Mouse (Mus musculus): Measurements from ENCODE around the gene Pdia4. TPM values are rescaled to one million over a fixed set of nuclear protein-coding genes. Genes with fewer than 3 reads are reported as not detected.
"Not testable (repeated sequence)": the region's sequence is repeated elsewhere in the genome, so short reads cannot be mapped to it uniquely, and the experiment has no call there.

Pdia4 gene
- polyA plus RNA-seq, 1 experiment: 113 TPM

DNA sequence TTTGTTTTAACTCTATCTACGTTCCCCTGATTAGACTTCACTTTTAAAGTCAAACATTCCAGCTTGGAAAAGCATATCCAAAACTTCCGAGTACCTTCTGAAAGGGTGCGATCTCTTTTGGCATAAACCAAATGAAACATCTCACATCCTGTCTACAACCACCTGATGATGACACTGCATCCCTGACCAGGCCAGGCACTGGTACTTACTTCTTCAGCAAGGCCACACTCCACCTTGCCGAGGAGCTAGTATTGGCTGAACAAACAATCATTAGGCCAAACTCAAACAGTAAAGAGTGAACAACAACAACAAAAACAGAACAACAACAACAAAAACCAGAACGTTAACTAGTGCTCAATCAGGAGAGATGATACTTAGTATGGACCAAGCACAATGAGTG is 1.9 kb downstream of the Pdia4 start:
- no peak for DNase-seq (ENCODE audit: low read depth)

DNA sequence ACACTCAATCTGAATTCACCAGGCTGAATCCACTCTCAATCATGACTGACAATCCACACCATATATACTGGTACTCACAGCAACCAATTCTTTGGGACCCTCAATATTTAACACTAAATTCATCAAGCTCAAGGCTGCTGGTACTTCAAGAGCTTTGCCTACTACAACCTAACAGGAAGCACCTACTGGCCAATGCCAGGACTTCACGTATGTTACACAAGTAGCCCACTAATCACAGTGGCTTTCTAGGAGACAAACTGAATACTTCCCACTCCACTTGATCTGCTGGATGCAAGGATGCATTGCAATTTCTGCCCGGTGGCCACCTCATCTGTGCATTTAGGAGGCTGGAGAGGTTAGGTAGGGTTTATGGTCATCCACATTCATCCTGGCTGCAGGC is 3.0 kb downstream of the Pdia4 start:
- no peak for DNase-seq (ENCODE audit: low read depth)

DNA sequence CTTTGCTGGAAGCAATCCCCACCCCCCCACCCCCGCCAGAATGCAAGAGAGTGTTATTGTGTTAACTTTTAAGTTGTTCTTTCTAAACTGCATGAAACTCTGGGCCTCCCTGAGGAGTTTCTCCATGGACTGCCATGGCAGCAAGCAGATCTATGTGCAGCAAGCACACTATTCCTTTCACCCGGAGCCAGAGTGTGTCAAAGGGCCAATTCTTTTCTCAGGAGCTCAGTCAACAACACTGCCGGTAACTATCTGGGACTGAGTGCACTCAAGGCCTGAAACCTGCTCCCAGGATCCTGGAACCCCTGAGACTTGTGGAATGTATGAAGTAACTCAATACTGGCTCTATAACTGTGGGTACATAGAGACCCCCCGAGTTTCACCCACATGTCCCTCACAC is 4.2 kb downstream of the Pdia4 start:
- DNase-seq (ENCODE audit: low read depth): no peak

DNA sequence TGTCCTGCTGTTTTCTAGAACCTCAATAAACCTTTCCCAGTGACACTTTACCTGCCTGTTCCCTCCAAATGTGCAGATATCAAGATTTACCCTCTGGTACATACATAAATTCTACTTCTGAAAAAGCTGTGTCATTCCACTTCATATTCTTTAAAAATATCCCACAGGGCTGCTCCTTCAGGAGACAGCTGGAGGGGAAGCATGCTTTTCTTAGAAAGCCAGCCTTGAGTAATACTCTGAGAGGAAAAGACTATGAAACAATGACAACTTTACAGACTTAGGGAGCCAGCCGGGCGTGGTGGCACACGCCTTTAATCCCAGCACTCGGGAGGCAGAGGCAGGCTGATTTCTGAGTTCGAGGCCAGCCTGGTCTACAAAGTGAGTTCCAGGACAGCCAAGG is 4.7 kb downstream of the Pdia4 start:
- DNase-seq (ENCODE audit: low read depth): no peak

DNA sequence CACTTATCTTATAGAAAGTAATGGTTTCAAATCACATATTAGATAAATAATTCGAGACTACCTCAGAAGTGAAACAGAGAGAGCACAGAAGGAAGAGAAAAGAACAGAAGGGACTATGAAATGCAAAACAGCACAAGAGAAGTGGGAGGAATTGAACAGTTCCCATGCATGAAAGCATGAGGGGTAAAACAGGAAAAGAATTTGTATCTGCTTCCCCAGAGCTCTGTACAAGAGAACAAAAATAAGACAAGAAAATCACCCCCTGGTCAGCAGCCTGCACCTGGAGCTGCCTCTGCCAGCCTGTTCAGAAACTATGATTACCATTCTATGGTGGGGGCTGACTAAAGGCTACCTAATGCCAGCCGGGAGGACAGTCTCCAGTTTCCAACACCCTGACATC is 5.8 kb downstream of the Pdia4 start:
- no peak for DNase-seq (ENCODE audit: low read depth)

DNA sequence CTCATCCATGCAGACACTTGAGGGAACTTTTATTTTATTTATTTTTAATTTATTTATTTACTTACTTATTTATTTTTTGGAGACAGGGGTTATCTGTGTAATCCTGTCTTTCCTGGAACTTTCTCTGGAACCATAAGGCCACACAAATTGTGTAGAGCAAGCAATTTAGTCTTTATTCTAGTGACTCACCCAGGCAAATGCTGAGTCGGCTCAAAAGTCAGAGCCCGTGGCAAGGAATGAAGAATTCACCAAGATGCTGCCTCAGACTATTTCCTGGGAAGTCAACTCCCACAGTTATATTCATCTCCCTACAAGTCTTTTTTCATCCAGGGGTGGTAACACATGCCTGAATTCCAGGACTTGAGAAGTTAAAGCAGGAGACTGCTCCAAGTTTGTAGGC is 7.7 kb downstream of the Pdia4 start:
- no peak for DNase-seq (ENCODE audit: low read depth)

DNA sequence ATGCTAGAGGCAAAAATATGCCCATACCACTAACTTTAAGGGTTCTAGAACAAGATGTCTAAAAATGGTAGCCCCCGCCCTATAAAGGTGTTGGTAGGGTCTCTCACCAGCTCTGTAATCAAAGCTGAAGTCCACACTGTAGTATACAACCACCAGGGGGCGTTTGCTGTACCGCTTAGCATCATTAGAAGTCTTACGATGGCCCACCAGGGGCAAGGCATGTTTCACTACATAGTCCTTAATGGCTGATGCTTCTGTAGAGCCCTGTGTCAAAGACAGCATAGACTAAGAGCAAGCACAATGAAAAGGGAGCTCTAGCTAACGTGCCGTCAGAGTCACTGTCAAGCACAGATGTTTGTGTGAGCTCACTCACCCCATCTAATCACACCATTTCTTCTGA is 14.2 kb downstream of the Pdia4 start:
- no peak for DNase-seq (ENCODE audit: low read depth)

DNA sequence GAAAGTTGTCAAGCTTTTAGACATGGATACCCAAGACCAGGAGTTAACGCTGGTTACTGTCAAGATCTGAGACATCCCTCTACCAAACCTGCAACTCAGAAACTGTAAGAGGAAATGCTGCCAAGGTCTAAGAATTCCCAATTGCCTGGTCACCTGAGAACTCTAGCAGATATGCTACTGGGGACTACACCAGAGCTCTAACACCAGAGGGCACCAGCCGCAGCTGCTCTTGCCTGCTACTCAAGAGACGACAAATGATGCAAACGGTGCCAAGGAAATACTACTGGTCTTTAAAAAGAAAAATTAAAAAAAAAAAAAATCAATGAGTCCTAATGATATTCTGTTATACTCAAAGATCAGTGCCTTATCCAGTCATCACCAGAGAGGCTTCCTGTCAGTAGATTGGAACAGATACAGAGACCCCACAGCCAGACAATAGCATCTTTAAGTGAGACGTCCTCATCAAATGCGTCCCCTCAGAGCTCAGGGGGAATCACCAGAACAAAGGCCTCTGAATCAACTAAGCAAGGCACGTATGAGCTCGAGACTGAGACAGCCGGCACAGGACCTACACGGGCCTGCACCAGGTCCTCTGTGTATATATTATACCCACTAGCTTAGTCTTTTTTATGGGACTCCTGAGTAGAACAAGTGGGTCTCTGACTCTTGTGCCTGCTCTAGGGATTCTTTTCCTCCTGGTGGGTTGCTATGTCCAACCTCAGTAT is 19.0 kb downstream of the Pdia4 start:
- no peak for DNase-seq (ENCODE audit: low read depth)

DNA sequence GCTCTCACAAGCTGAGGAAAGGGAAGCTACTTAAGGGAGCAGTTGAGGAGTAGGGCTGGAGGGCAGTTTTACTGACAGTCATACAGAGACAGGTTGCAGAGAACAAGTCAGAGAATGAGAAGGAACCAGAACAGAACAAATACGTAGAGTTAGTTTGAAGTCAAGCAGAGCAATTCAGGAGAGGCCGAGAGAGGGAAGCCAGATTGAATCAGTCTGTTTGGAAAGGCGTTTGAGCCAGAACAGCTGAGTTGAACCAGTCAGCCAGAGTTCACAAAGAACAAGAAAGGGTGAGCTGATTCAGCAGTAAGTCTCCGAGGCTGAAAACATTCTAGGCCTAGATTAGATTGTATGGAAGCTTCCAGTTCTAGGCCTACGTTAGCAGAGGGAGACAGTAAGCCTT is 19.9 kb downstream of the Pdia4 start:
- DNase-seq (ENCODE audit: low read depth): no peak

DNA sequence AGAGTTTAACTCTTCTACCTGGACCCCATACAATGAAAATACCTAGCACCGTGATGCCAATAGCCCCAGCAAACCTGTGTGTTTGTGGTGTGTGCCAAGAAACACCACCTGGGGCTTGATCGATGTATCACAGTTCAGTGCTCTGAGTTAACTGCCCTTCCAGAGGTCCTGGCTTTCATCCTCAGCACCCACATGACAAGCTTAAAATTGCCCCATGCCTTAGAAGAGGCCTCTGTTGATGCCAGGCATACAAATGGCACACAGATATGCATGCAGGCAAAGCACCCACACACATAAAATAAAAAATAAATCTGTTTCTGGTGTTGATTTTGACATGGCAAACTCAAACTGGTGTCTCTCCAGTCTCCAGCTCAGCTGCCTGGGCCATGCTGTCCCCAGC is 20.7 kb downstream of the Pdia4 start:
- DNase-seq (ENCODE audit: low read depth): no peak

DNA sequence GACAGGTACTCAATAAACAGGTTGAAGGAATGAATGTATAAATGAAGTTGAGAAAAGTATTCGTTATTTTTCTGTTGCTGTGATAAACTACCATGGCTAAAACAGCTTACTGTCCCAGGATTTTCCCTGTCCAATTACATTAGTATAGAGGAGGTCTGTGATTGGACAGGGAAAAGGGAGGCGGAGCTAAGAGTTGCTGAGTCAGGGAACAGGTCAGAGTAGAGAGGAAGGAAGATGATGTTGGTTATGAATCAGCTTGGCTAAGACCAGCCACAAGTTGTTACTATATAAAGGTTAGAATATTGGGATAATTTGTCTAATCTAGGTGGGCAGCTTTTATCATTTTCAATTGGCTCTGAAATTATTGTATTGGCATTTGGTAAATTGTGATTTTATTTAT is 22.5 kb downstream of the Pdia4 start:
- no peak for DNase-seq (ENCODE audit: low read depth)

DNA sequence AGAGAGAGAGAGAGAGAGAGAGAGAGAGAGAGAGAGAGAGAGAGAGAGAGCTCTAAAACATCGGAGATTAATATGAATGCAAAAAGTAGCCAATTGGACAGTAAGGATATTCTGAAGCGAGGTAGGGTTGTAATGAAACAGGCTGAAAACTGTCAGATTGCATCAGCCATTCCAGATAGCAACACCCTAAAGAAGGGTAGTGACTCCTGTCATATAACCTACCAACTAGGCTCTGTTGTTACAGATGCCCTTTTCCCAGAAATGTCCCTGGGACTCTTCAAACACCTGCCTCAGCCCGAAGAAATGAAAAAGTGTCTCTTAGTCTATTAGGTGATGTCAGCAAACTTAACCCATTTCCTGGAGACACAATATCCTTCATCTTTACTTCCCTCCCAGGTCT is 24.4 kb downstream of the Pdia4 start:
- no peak for DNase-seq (ENCODE audit: low read depth)

DNA sequence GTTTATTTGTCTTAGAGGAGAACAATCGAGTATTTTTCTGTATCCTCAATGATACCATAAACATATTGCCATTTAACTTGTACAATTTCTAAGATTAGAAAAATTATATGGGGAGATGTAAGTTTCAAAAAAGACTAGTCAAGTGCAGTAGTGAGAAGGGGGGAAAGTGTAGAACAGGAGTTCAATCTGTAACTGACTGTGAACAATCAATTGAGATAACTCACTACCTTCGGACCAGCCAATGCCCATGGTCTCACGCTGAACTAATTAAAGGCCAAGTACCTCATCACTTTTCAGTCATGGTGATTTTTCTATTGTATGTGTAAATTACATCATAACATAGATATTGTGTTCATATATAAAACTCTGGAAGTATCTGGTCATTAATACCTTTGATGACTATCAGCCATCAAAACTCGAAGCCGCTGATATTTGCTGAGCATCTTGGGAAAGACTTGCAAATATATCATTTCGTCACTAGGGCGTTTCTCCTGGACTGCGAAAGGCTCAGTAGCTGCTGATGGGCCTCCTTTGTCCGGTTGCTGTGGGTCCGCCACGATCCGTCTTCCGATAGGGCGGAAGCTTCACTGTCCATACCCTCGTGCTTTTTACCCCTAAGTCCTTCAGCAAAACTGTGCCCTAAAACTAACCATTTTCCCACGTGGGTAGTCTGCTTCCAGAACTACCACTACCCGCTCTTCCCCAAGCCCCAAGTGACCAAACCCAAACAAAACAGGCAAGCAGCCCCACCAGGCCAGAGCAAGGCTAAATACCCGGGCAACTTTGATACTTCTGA is 25.1 kb downstream of the Pdia4 start:
- no peak for DNase-seq (ENCODE audit: low read depth)

DNA sequence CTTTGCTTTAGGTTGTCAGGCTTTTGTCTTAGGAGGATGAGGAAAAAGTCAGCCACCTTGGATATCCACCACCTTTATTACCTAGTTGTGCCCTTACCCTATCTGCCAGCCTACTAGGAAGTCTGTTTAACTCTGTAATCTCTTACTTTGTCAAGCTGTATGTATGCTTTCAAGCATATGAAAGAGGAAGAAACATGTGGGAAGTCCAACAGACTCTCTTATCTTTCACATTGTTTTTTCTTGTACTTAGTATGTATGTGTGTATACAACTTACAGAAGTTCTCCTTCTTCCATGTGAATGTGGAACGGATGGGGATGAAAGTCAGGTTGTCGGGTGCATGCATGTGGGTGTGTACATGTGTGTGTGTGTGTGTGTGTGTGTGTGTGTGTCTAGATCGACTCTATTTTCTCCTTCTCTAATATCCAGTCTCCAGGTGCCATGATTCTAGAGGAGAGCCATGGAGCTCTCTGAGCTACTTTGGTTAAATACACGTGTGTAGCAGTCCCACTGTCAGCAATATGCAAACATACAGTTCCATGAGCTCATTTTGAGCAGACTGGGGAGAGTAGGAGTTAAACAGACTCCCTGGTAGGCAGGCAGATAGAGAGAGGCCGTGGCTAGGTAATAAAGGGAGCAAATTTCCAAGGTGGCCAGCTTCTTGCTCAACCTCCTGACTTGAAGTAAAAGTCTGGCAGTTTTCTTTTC is 28.4 kb downstream of the Pdia4 start:
- no peak for DNase-seq (ENCODE audit: low read depth)

DNA sequence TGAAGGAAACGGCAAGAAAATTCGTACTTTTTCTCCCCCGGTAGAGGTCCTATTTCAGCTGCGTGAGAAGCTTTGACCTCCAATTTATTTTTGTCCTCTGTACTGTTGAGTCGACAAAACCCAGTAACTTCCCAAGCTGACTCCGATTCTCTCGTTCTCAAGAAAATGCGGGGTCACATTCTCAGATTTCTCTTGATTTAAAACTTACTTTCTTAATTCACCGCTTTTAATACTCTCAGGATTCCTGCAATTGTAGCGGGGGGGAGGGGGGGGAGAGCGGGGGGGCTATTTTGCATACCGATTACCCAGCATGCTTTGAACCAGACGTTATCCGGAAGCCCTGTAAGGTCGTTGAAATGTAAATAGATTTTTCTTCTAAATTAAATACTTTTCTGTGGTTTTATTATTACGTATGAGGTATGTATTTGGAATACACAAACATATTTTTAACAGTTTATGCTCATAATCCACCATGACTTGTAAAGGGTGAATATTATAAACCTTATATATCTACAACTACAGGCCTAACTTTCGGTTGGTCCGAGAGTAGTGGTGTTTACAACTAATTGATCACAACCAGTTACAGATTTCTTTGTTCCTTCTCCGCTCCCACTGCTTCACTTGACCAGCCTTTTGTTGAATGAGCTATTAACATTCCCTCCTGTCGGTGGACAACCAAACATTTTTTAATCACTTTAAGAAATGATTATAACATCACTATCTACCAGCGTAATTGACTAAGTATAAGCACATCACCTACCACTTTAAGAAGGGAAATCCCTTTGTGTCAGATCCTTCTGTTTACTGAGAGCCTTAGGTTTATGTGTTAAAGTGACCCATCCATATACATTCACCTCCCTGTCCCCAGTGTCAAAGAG is 31.9 kb downstream of the Pdia4 start:
- no peak for DNase-seq (ENCODE audit: low read depth)

DNA sequence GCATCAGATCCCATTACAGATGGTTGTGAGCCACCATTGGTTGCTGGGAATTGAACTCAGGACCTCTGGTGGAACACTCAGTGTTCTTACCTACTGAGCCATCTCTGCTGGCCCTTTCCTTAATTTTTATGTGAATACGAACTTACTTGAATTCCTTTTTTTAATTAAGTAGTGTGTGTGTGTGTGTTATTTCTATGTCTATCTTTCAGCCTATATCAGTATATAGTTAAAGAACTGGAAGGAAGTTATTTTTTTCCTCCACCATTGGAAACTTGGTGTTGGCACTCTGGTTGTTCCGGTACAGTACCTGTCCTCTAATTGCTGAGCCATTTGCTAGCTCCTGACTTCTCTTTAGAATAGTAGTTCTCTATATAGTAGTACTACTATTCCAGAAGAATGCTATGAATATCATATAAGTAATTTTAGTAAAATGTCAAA is 32.6 kb downstream of the Pdia4 start:
- DNase-seq (ENCODE audit: low read depth): no peak

DNA sequence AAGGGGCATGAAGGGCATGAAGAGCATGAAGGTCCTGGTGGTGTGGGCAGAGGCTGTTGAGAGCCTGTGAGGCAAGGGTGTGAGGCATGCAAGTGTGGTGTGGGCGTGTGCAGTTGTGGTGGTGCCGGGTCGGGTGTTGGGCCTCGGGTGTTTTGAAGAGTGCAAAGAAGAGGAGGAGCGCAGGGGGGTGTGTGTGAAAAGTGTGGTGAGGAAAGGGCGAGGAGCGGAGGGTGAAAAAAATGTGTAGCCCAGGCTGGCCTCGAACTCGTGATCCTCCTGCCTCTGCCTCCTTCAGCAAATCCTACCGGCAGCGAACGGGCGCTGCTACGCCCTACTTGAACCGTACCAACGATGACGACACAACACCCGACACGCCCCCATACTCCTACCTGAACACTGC is 41.5 kb downstream of the Pdia4 start:
- not testable (repeated sequence) for DNase-seq (ENCODE audit: low read depth)

DNA sequence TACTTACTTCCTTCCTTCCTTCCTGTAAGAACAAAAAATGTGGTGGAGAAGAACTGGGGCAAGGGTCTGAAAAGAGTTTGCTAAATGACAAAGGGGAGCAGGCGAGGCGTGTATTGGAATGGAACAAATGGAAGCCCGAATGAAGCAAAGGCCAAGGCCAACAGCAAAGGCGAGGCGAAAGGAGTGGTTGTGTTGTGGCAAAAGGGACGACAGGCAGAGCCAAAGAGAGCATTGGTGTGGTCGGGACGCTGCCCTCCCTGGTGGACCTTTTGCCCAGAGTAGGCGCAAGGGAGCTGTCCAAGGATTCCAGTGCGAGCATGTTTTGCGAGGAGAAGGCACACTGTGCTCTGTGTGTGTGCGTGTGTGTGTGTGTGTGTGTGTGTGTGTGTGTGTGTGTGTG is 42.1 kb downstream of the Pdia4 start:
- DNase-seq (ENCODE audit: low read depth): not testable (repeated sequence)

DNA sequence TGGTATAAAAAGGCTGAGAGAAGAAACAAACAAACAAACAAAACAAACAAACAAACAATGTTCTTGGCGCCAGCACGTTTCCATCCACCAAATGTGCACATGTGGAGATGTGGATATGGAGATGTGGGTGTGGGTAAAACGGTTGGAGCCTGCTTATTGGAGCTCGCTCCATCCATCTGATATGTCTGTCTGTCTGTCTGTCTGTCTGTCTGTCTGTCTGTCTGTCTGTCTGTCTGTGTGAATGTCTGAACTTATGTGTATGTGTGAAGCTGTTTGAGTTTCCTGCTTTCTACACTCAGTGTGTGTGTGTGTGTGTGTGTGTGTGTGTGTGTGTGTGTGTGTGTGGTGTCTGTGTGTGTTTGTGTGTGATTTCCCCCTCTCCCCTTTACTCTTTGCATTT is 43.4 kb downstream of the Pdia4 start:
- DNase-seq (ENCODE audit: low read depth): not testable (repeated sequence)

DNA sequence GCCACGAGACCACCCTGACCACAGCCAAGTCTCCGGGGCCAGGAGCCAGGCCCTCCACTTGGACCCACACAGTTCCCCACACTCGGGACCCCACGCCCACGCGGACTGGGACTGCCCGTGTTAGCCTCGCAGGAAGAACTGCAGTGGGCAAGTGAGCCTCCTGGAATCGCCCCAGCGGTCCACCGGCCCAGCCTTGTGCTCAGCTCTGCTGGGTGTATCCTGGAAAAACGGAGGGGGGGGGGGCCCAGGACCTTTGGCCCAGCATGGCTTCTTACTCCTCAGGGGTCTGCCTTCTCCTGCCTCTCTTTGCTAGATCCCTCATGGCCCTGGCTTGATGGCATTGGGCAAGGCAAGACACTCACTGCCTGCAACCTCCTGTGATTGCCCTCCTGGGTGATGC is 44.7 kb downstream of the Pdia4 start:
- DNase-seq (ENCODE audit: low read depth): not testable (repeated sequence)

DNA sequence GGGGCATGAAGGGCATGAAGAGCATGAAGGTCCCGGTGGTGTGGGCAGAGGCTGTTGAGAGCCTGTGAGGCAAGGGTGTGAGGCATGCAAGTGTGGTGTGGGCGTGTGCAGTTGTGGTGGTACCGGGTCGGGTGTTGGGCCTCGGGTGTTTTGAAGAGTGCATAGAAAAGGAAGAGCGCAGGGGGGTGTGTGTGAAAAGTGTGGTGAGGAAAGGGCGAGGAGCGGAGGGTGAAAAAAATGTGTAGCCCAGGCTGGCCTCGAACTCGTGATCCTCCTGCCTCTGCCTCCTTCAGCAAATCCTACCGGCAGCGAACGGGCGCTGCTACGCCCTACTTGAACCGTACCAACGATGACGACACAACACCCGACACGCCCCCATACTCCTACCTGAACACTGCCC is 45.9 kb downstream of the Pdia4 start:
- DNase-seq (ENCODE audit: low read depth): not testable (repeated sequence)

DNA sequence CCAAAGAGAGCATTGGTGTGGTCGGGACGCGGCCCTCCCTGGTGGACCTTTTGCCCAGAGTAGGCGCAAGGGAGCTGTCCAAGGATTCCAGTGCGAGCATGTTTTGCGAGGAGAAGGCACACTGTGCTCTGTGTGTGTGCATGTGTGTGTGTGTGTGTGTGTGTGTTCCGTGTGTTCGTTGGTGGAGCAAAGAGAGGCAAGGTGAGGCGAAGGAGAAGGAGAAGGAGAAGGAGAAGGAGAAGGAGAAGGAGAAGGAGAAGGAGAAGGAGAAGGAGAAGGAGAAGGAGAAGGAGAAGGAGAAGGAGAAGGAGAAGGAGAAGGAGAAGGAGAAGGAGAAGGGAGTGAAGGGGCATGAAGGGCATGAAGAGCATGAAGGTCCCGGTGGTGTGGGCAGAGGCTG is 50.5 kb downstream of the Pdia4 start:
- not testable (repeated sequence) for DNase-seq (ENCODE audit: low read depth)
